23 mouse cellular contexts compared by ENCODE assay signal in the genomic region with DNA sequence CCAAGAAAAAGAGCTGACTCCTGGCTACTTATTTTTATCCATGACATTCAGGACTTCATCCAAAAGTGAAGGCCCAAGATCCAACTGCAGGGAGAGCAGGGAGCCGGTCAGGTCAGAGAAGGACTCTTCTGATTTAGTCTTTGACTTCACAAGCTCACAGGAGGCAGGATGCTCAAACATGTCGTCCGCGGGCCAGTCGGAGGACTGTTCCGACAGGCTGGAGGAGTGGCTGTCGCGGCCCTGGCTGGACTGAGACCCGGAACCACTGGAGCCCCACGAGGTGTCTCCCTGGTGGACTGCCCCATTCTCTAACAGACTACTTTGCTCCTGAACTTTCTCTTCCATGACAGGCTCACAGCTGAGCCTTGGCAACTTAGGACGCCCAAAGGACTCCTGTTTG.
"Had no signal": no experiment of that assay in that cellular context is flagged by ENCODE, and none has a peak within 500 bp of the region (broad histone marks: within the 10 kb centered on the region; RNA-seq: fewer than 3 reads in every experiment).

No protein-coding gene starts in this region.

- H3K9me3 ChIP-seq: heart, embryonic 10.5 days; heart, embryonic 12.5 days; hindbrain, embryonic 10.5 days; hindbrain, embryonic 12.5 days; intestine, embryonic 15.5 days; limb, embryonic 13.5 days; limb, embryonic 15.5 days had no signal

- H3K27me3 ChIP-seq: heart, embryonic 12.5 days; hindbrain, embryonic 12.5 days; intestine, embryonic 15.5 days; limb, embryonic 13.5 days; limb, embryonic 15.5 days; liver, embryonic 12.5 days had no signal

- DNase-seq: gastrocnemius, postnatal 14 days; heart, postnatal 36 days; kidney, adult 18-20 months; kidney, adult 8-10 months; kidney, postnatal 10 days; kidney, postnatal 25 days; kidney, postnatal 4 days; layer of hippocampus, postnatal 36 days; left cerebral cortex, postnatal 4 days had no signal

- H3K4me2 ChIP-seq: heart, embryonic 12.5 days; hindbrain, embryonic 12.5 days; hindbrain, embryonic 14.5 days; intestine, embryonic 15.5 days; limb, embryonic 13.5 days; limb, embryonic 15.5 days; liver, embryonic 12.5 days had no signal

- H3K4me1 ChIP-seq: hindbrain, embryonic 12.5 days; intestine, embryonic 15.5 days had no signal

- H3K27ac ChIP-seq: heart, embryonic 10.5 days; hindbrain, embryonic 10.5 days; hindbrain, embryonic 12.5 days; hindbrain, embryonic 14.5 days; intestine, embryonic 15.5 days; layer of hippocampus, adult 2 months; limb, embryonic 13.5 days; limb, embryonic 15.5 days; liver, embryonic 12.5 days; liver, embryonic 14.5 days had no signal

- H3K36me3 ChIP-seq: intestine, embryonic 15.5 days had no signal

- ATAC-seq: hindbrain, embryonic 16.5 days; inflammation-experienced regulatory T-cells, adult 6 months; intestine, embryonic 15.5 days; intestine, postnatal 0 days; liver, embryonic 12.5 days had no signal

- H3K4me3 ChIP-seq: heart, embryonic 10.5 days; heart, embryonic 12.5 days; hindbrain, embryonic 10.5 days; hindbrain, embryonic 12.5 days; intestine, embryonic 15.5 days; layer of hippocampus, adult 2 months; limb, embryonic 13.5 days; limb, embryonic 15.5 days; liver, embryonic 12.5 days had no signal

- H3K9ac ChIP-seq: heart, embryonic 12.5 days; hindbrain, embryonic 12.5 days; hindbrain, embryonic 14.5 days; intestine, embryonic 15.5 days; limb, embryonic 13.5 days; limb, embryonic 15.5 days; liver, embryonic 12.5 days; liver, embryonic 14.5 days had no signal
